ENCODE assay signal across 8 mouse cellular contexts in genomic region chr10:80248971-80249640, GRCm38 (mm10). TPM values are rescaled to one million over a fixed set of nuclear protein-coding genes. Genes with fewer than 3 reads are reported as not detected.
DNase-seq lines count a peak whose midpoint lies in the region; ATAC-seq lines count a peak whose summit lies in the region.

Ndufs7 (plus strand) TSS chr10:80249121.

- peak within 1 kb of the TSS; percentile 87 for H3K4me3 ChIP-seq in heart, embryonic 10.5 days
- peak within 1 kb of the TSS; percentile 87 for H3K4me3 ChIP-seq in kidney, embryonic 15.5 days (replicated peaks)

- peaks cover 33% of the 10 kb centered on the region for H3K4me1 ChIP-seq in heart, embryonic 10.5 days
- H3K4me1 ChIP-seq in kidney, embryonic 15.5 days = peaks cover 29% of the 10 kb centered on the region

- peak within 1 kb of the TSS; percentile 96 for H3K27ac ChIP-seq in heart, embryonic 10.5 days
- peak within 1 kb of the TSS; percentile 97 for H3K27ac ChIP-seq in kidney, embryonic 15.5 days

- H3K36me3 ChIP-seq in heart, embryonic 10.5 days = peaks cover 28% of the 10 kb centered on the region
- H3K36me3 ChIP-seq in kidney, embryonic 15.5 days = peaks cover 26% of the 10 kb centered on the region

- WGBS in heart, embryonic 10.5 days = under 1% methylated on average over 53 of the region's 53 CpGs
- under 1% methylated on average over 53 of the region's 53 CpGs for WGBS in kidney, embryonic 15.5 days

- H3K4me2 ChIP-seq in kidney, embryonic 15.5 days = peak within 1 kb of the TSS; percentile 85

- H3K9ac ChIP-seq in kidney, embryonic 15.5 days = peak within 1 kb of the TSS; percentile 85

- DNase-seq in B cell, adult 2 months = peak; percentile 96 to 97
- DNase-seq in brain, adult 2 months (ENCODE audit: low read depth, low spot score) = peak; percentile 97
- DNase-seq in heart, embryonic 10.5 days (ENCODE audit: low spot score) = peak; percentile 96
- peak; percentile 93 for DNase-seq in liver
- DNase-seq in spleen, postnatal 4 days (ENCODE audit: low spot score in 2 of 2) = peak; percentile 93 to 97

- peak; percentile 82 for ATAC-seq in erythroblast, adult 5-6 weeks (replicated peaks; ENCODE audit: low FRiP score, poor library complexity, severe bottlenecking)
- ATAC-seq in kidney, embryonic 15.5 days (replicated peaks; ENCODE audit: low FRiP score) = peak; percentile 90
- peak; percentile 72 for ATAC-seq in monocyte, adult 5-6 weeks (replicated peaks; ENCODE audit: insufficient number of reproducible peaks, low FRiP score, low TSS enrichment, poor library complexity, severe bottlenecking)

- no peaks in the 10 kb centered on the region for H3K27me3 ChIP-seq in heart, embryonic 10.5 days (ENCODE audit: insufficient read depth, poor library complexity, severe bottlenecking)
- H3K27me3 ChIP-seq in kidney, embryonic 15.5 days = no peaks in the 10 kb centered on the region

- H3K9me3 ChIP-seq in heart, embryonic 10.5 days = no peaks in the 10 kb centered on the region
- H3K9me3 ChIP-seq in kidney, embryonic 15.5 days (replicated peaks) = no peaks in the 10 kb centered on the region

RNA-seq across cellular contexts. Expression of gene Ndufs7, which starts in this region (rescaled TPM):
- total RNA-seq in erythroblast, adult 5-6 weeks (2015; ENCODE audit: low replicate concordance) = 25.7 and 25.9 TPM in 2 replicates
- 13.0 and 14.2 TPM in 2 replicates for total RNA-seq in erythroblast, adult 5-6 weeks (2017; ENCODE audit: low replicate concordance)
- 432 and 538 TPM in 2 replicates for polyA plus RNA-seq in heart, embryonic 10.5 days (2016; fragmentation: Nextera tagmentation; extraction: Ambion mirVana)
- polyA plus RNA-seq in kidney, embryonic 15.5 days (2015; fragmentation: Nextera tagmentation; extraction: Ambion mirVana) = 376 and 387 TPM in 2 replicates
- 60.9 to 74.8 TPM (median 61.4 TPM) in 3 replicates for total RNA-seq in monocyte, adult 5-6 weeks (2017)

Comparison
In these comparisons a context has a peak if more than half of its experiments do, and no peak if none do; other contexts are left out.
1. Peak in every context shown above with its lines: DNase-seq, ATAC-seq, H3K4me3 ChIP-seq and H3K27ac ChIP-seq.